Mouse (Mus musculus): ENCODE measurements at regions not wholly inside any gene's neighbourhood (a gene's known extent, or its start where the extent isn't known, plus 50 kb on each side); places are given as distances from the start of the nearest gene placed in this dataset.
A peak's percentile ranks its signal among the peaks of the same experiment; 100 is the strongest.

GRCm38 (mm10) chr9:63087195-63087594 is 61.6 kb downstream of the Skor1 start:
- no peak for DNase-seq (ENCODE audit: low spot score)

GRCm38 (mm10) chr9:63086671-63087070 is 62.1 kb downstream of the Skor1 start:
- DNase-seq (ENCODE audit: low spot score), result no peak

- DNase-seq (ENCODE audit: low spot score), result no peak
Measured at GRCm38 (mm10) chr9:63082830-63083229, 65.9 kb downstream of the Skor1 start.

- no peak for DNase-seq (ENCODE audit: low spot score)
Measured at GRCm38 (mm10) chr9:63082311-63082710, 66.5 kb downstream of the Skor1 start.

GRCm38 (mm10) chr9:63080406-63080805 is 68.4 kb downstream of the Skor1 start:
- DNase-seq (ENCODE audit: low spot score), result no peak

- no peak for DNase-seq (ENCODE audit: low spot score)
Measured at GRCm38 (mm10) chr9:63075252-63075651, 73.5 kb downstream of the Skor1 start.

GRCm38 (mm10) chr9:63074803-63075202 is 74.0 kb downstream of the Skor1 start:
- no peak for DNase-seq (ENCODE audit: low spot score)

GRCm38 (mm10) chr9:63074023-63074750 is 74.6 kb downstream of the Skor1 start:
- DNase-seq (ENCODE audit: low spot score), result no peak

GRCm38 (mm10) chr9:63071032-63071431 is 77.7 kb downstream of the Skor1 start:
- no peak for DNase-seq (ENCODE audit: low spot score)

GRCm38 (mm10) chr9:63069919-63070318 is 78.8 kb downstream of the Skor1 start:
- no peak for DNase-seq (ENCODE audit: low spot score)

GRCm38 (mm10) chr9:63067054-63067406 is 79.3 kb upstream of the Pias1 start:
- DNase-seq (ENCODE audit: low spot score), result no peak

GRCm38 (mm10) chr9:63066384-63067053 is 78.8 kb upstream of the Pias1 start:
- no peak for DNase-seq (ENCODE audit: low spot score)

GRCm38 (mm10) chr9:63063525-63063924 is 75.8 kb upstream of the Pias1 start:
- DNase-seq (ENCODE audit: low spot score), result no peak

GRCm38 (mm10) chr9:63060740-63061139 is 73.0 kb upstream of the Pias1 start:
- no peak for DNase-seq (ENCODE audit: low spot score)

GRCm38 (mm10) chr9:63059234-63059842 is 71.6 kb upstream of the Pias1 start:
- DNase-seq (ENCODE audit: low spot score), result peak; percentile 73

- no peak for DNase-seq (ENCODE audit: low spot score)
Measured at GRCm38 (mm10) chr9:63058506-63059233, 70.9 kb upstream of the Pias1 start.

GRCm38 (mm10) chr9:63056695-63057349 is 69.1 kb upstream of the Pias1 start:
- DNase-seq (ENCODE audit: low spot score), result no peak

- DNase-seq (ENCODE audit: low spot score), result no peak
Measured at GRCm38 (mm10) chr9:63052181-63052580, 64.5 kb upstream of the Pias1 start.

- DNase-seq (ENCODE audit: low spot score), result no peak
Measured at GRCm38 (mm10) chr9:63051631-63052030, 63.9 kb upstream of the Pias1 start.

GRCm38 (mm10) chr9:63049290-63049689 is 61.6 kb upstream of the Pias1 start:
- DNase-seq (ENCODE audit: low spot score), result no peak

- no peak for DNase-seq (ENCODE audit: low spot score)
Measured at GRCm38 (mm10) chr9:63046981-63047380, 59.3 kb upstream of the Pias1 start.

- no peak for DNase-seq (ENCODE audit: low spot score)
Measured at GRCm38 (mm10) chr9:63045531-63045930, 57.8 kb upstream of the Pias1 start.

Data from testis, postnatal 10 days (tissue).